Mouse (Mus musculus): Measurements from ENCODE around the gene Cnr2. TPM values are rescaled to one million over a fixed set of nuclear protein-coding genes. Genes with fewer than 3 reads are reported as not detected.
A peak's percentile ranks its signal among the peaks of the same experiment; 100 is the strongest.

Cnr2 gene
- total and polyA plus RNA-seq, 3 experiments, result 6.8 to 10.2 TPM; not detected in 1

DNA sequence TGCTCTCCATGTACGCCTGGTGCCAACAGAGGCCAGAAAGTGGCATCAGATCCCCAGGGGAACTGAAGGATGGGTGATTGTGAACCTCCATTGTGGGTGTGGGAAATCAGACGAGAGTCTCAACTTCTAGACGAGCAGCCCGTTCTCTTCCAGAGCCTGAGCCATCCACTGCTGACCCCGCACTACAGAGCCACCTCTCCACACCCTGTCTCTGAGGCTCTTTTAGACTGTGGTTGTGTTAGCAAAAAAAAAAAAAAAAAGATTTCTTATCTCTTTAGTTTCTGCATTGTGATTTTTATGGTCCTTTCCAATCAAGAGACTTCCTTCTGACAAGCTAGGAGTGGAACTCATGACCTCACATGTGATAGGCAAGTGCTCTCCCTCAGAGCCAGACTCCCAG is 34.2 kb downstream of the Cnr2 start:
- Histone ChIP-seq H3K9me3 (replicated peaks; ENCODE audit: insufficient read depth, low read length) (no peaks in the 10 kb centered on the region), H3K4me1 (ENCODE audit: control insufficient read depth in 1 of 2, insufficient read depth in 2 of 2, low read length in 2 of 2) (peaks cover 18 to 35% of the 10 kb centered on the region in 2 experiments), H3K4me3 (ENCODE audit: control insufficient read depth in 1 of 2, insufficient read depth in 1 of 2, low read depth in 2 of 2, low read length in 2 of 2) (no peak overlapping the region), H3K27ac (ENCODE audit: control insufficient read depth, low read depth, low read length) (no peak overlapping the region), H3K36me3 (ENCODE audit: control insufficient read depth in 1 of 2, insufficient read depth in 2 of 2, low read length in 2 of 2) (peaks cover 2 to 27% of the 10 kb centered on the region in 2 experiments; a peak in 2 of 4 replicates), H3K9ac (ENCODE audit: control insufficient read depth, low read depth, low read length, poor library complexity, severe bottlenecking) (no peak overlapping the region), H3K79me2 (ENCODE audit: control insufficient read depth, insufficient read depth, low read length, poor library complexity) (no peaks in the 10 kb centered on the region), H3K27me3 (ENCODE audit: control insufficient read depth in 1 of 2, insufficient read depth in 2 of 2, low read length in 2 of 2) (no peaks in the 10 kb centered on the region)
- no peak for DNase-seq (ENCODE audit: low read depth, low spot score)
- TF ChIP-seq RCOR1 (IDR thresholded peaks at IDR 0.05; ENCODE audit: low read depth, low read length), result peak; percentile 35; the same call in 1 of the 2 replicates
- TF ChIP-seq MXI1 (IDR thresholded peaks at IDR 0.05; ENCODE audit: low read depth, low read length), result no peak
- no peak for TF ChIP-seq UBTF (IDR thresholded peaks at IDR 0.05; ENCODE audit: borderline replicate concordance, insufficient read depth, low read depth, low read length)
- TF ChIP-seq JUND (IDR thresholded peaks at IDR 0.05; ENCODE audit: low read depth, low read length), result no peak
- 0 out of 2 replicates have a peak, but pooled peaks have one; percentile 13 for TF ChIP-seq GATA1 (IDR thresholded peaks at IDR 0.05; ENCODE audit: low read depth, low read length)
- no peak for TF ChIP-seq MEF2A (IDR thresholded peaks at IDR 0.05; ENCODE audit: extremely low read depth, insufficient replicate concordance, low read depth, low read length, poor library complexity, severe bottlenecking)
- TF ChIP-seq TCF12 (IDR thresholded peaks at IDR 0.05; ENCODE audit: low read depth, low read length), result no peak
- TF ChIP-seq ELF1 (IDR thresholded peaks at IDR 0.05; ENCODE audit: low read depth, low read length), result no peak
- TF ChIP-seq SMC3 (IDR thresholded peaks at IDR 0.05; ENCODE audit: low read depth, low read length), result no peak
- peak; percentile 64 for TF ChIP-seq ZNF384 (IDR thresholded peaks at IDR 0.05; ENCODE audit: low read depth, low read length)
- TF ChIP-seq MYC (IDR thresholded peaks at IDR 0.05; ENCODE audit: low read depth, low read length), result no peak

DNA sequence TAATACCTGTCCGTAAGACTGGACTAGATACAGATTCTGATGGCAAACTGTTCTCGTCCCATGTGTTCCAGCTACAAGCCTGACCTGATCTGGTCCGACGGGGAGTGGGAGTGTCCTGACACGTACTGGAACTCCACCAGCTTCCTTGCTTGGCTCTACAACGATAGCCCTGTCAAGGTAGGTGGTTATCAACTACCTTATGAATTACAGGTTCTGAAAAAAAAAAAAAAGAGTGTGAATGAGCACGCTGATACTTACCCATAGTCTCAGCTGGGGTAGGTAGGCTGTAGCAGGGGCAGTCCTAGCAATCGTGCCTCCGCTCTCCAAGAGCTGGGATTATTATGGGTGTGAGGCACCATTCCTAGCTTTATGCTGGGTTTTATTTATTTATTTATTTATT is 34.6 kb downstream of the Cnr2 start:
- Histone ChIP-seq H3K27me3 (ENCODE audit: control insufficient read depth in 1 of 2, insufficient read depth in 2 of 2, low read length in 2 of 2) (no peaks in the 10 kb centered on the region), H3K9me3 (replicated peaks; ENCODE audit: insufficient read depth, low read length) (no peaks in the 10 kb centered on the region), H3K9ac (ENCODE audit: control insufficient read depth, low read depth, low read length, poor library complexity, severe bottlenecking) (no peak overlapping the region), H3K4me3 (ENCODE audit: control insufficient read depth in 1 of 2, insufficient read depth in 1 of 2, low read depth in 2 of 2, low read length in 2 of 2) (no peak overlapping the region), H3K4me1 (ENCODE audit: control insufficient read depth in 1 of 2, insufficient read depth in 2 of 2, low read length in 2 of 2) (peaks cover 20 to 38% of the 10 kb centered on the region in 2 experiments), H3K36me3 (ENCODE audit: control insufficient read depth in 1 of 2, insufficient read depth in 2 of 2, low read length in 2 of 2) (peaks cover 2 to 29% of the 10 kb centered on the region in 2 experiments; a peak in 2 of 4 replicates), H3K79me2 (ENCODE audit: control insufficient read depth, insufficient read depth, low read length, poor library complexity) (no peaks in the 10 kb centered on the region), H3K27ac (ENCODE audit: control insufficient read depth, low read depth, low read length) (no peak overlapping the region)
- TF ChIP-seq BHLHE40 (IDR thresholded peaks at IDR 0.05; ENCODE audit: borderline replicate concordance, low read depth, low read length) (no peak), UBTF (IDR thresholded peaks at IDR 0.05; ENCODE audit: borderline replicate concordance, insufficient read depth, low read depth, low read length) (no peak), GATA1 (IDR thresholded peaks at IDR 0.05; ENCODE audit: low read depth, low read length) (no peak), ZKSCAN1 (IDR thresholded peaks at IDR 0.05; ENCODE audit: low read depth, low read length) (no peak), ETS1 (IDR thresholded peaks at IDR 0.05; ENCODE audit: low read depth, low read length) (no peak), E2F4 (IDR thresholded peaks at IDR 0.05; ENCODE audit: borderline replicate concordance, low read depth, low read length) (no peak), MAZ (IDR thresholded peaks at IDR 0.05; ENCODE audit: low read depth, low read length) (no peak), CTCF (IDR thresholded peaks at IDR 0.05 in 2 of 3, conservative IDR thresholded peaks at IDR 0.05 in 1 of 3; ENCODE audit: control insufficient read depth in 1 of 3, insufficient read depth in 1 of 3, low read depth in 2 of 3, low read length in 3 of 3, poor library complexity in 1 of 3, severe bottlenecking in 1 of 3) (no peak), MAX (IDR thresholded peaks at IDR 0.05; ENCODE audit: low read length) (no peak), HCFC1 (IDR thresholded peaks at IDR 0.05; ENCODE audit: low read depth, low read length) (no peak), MYC (IDR thresholded peaks at IDR 0.05; ENCODE audit: low read depth, low read length) (no peak), CHD2 (IDR thresholded peaks at IDR 0.05; ENCODE audit: low read length) (no peak), POLR2A (IDR thresholded peaks at IDR 0.05; ENCODE audit: control insufficient read depth in 1 of 2, insufficient read depth in 1 of 2, low read depth in 1 of 2, low read length in 2 of 2, poor library complexity in 1 of 2) (no peak), NRF1 (IDR thresholded peaks at IDR 0.05; ENCODE audit: insufficient read depth, low read depth, low read length, poor library complexity, severe bottlenecking) (no peak), CHD1 (IDR thresholded peaks at IDR 0.05; ENCODE audit: low read depth, low read length) (no peak), MXI1 (IDR thresholded peaks at IDR 0.05; ENCODE audit: low read depth, low read length) (no peak), JUND (IDR thresholded peaks at IDR 0.05; ENCODE audit: low read depth, low read length) (no peak), SMC3 (IDR thresholded peaks at IDR 0.05; ENCODE audit: low read depth, low read length) (no peak), MAFK (IDR thresholded peaks at IDR 0.05; ENCODE audit: borderline replicate concordance, low read depth, low read length) (no peak)
- DNase-seq (ENCODE audit: low read depth, low spot score), result no peak
